ENCODE assay signal across 34 mouse cellular contexts in the genomic region with DNA sequence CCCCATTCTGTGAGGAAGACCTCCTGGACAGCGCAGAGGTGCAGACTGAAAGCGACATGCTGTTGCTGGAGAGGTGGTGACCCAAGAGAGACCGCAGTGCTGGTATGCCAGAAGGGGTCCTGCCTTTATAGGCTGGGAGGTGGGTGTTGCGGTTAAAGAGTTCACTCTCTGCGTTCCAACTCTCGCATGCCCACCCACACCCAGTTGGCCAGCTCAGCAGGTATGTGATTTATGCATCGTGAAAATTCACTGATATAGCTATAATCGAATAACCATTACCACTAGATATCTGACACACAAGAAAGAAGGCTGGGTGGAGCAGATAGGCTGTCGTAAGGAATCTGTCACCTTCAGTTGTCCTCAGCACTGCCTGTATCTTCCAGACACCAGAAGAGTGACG. TPM values are rescaled to one million over a fixed set of nuclear protein-coding genes. Genes with fewer than 3 reads are reported as not detected.
"Had no signal": no experiment of that assay in that cellular context is flagged by ENCODE, and none has a peak within 500 bp of the region (broad histone marks: within the 10 kb centered on the region; RNA-seq: fewer than 3 reads in every experiment).

Krt12 (minus strand) TSS at position 101 of the 400 bp plus-strand sequence.

- H3K4me3 ChIP-seq: heart, embryonic 10.5 days; heart, embryonic 12.5 days; hindbrain, embryonic 10.5 days; hindbrain, embryonic 12.5 days; kidney, embryonic 15.5 days; limb, embryonic 13.5 days; limb, embryonic 15.5 days; liver, embryonic 12.5 days had no signal

- DNase-seq: gastrocnemius, postnatal 25 days; heart, adult 18-20 months; heart, postnatal 10 days; heart, postnatal 4 days; kidney, adult 11 months; kidney, adult 2 months; kidney, adult 9 months; kidney, postnatal 14 days; kidney, postnatal 36 days; layer of hippocampus, adult 9-11 months; layer of hippocampus, postnatal 36 days; left cerebral cortex, postnatal 4 days had no signal

- H3K9me3 ChIP-seq: heart, embryonic 10.5 days; heart, embryonic 12.5 days; hindbrain, embryonic 10.5 days; hindbrain, embryonic 12.5 days; kidney, embryonic 15.5 days; limb, embryonic 13.5 days; limb, embryonic 15.5 days; liver, embryonic 12.5 days had no signal

- H3K36me3 ChIP-seq: heart, embryonic 10.5 days; heart, embryonic 12.5 days; hindbrain, embryonic 10.5 days; hindbrain, embryonic 12.5 days; kidney, embryonic 15.5 days; limb, embryonic 13.5 days; limb, embryonic 15.5 days; liver, embryonic 12.5 days had no signal

- H3K27me3 ChIP-seq: kidney, embryonic 15.5 days; liver, embryonic 12.5 days had no signal

- H3K9ac ChIP-seq: heart, embryonic 12.5 days; hindbrain, embryonic 12.5 days; hindbrain, embryonic 14.5 days; kidney, embryonic 15.5 days; limb, embryonic 13.5 days; limb, embryonic 15.5 days; liver, embryonic 12.5 days; liver, embryonic 14.5 days had no signal

- H3K4me1 ChIP-seq: heart, embryonic 10.5 days; heart, embryonic 12.5 days; hindbrain, embryonic 10.5 days; hindbrain, embryonic 12.5 days; kidney, embryonic 15.5 days; limb, embryonic 15.5 days; liver, embryonic 12.5 days had no signal

- H3K27ac ChIP-seq: heart, embryonic 10.5 days; hindbrain, embryonic 10.5 days; hindbrain, embryonic 12.5 days; hindbrain, embryonic 14.5 days; kidney, embryonic 15.5 days; kidney, postnatal 0 days; limb, embryonic 13.5 days; limb, embryonic 15.5 days; liver, embryonic 12.5 days; liver, embryonic 14.5 days had no signal

RNA-seq across cellular contexts. Expression of gene Krt12, which starts in this region (rescaled TPM):
- total RNA-seq: gastrocnemius, adult 18-20 months; gastrocnemius, postnatal 25 days; gastrocnemius, postnatal 4 days; granulocyte monocyte progenitor cell, adult 5-6 weeks; heart, adult 18-20 months; heart, adult 8-10 months; heart, postnatal 10 days; heart, postnatal 25 days; heart, postnatal 4 days; liver, adult 2 months had no signal
- polyA plus RNA-seq: heart, embryonic 10.5 days; heart, embryonic 12.5 days; heart, embryonic 14.5 days; heart, embryonic 16.5 days; hindbrain, embryonic 14.5 days; intestine, embryonic 14.5 days; intestine, embryonic 16.5 days; kidney, adult 2 months; kidney, embryonic 15.5 days; kidney, postnatal 0 days; limb, embryonic 11.5 days; limb, embryonic 13.5 days; liver, adult 2 months; liver, embryonic 14.5 days had no signal
